Mouse (Mus musculus): ENCODE measurements around the gene Ntng1. TPM values are rescaled to one million over a fixed set of nuclear protein-coding genes. Genes with fewer than 3 reads are reported as not detected.

Ntng1 gene
- polyA plus RNA-seq, 1 experiment, result 0.09 TPM

- Histone ChIP-seq H3K36me3 (ENCODE audit: control insufficient read depth, insufficient read depth, low read length) (no peaks in the 10 kb centered on the region), H3K27me3 (ENCODE audit: control insufficient read depth, insufficient read depth, low read length) (no peaks in the 10 kb centered on the region), H3K4me1 (ENCODE audit: control insufficient read depth, insufficient read depth, insufficient read length, low read length) (no peaks in the 10 kb centered on the region), H3K4me3 (ENCODE audit: low read depth, low read length) (no peak overlapping the region), H3K27ac (ENCODE audit: insufficient read depth, low read depth, low read length) (no peak overlapping the region)
- 73% methylated on average over 5 of the region's 5 CpGs for WGBS
- no peak for TF ChIP-seq CTCF (IDR thresholded peaks at IDR 0.05; ENCODE audit: extremely low read depth, insufficient read length, insufficient replicate concordance, low read depth, low read length)
- TF ChIP-seq POLR2A (IDR thresholded peaks at IDR 0.05; ENCODE audit: low read depth, low read length), result no peak
Observed at GRCm38 (mm10) chr3:109914226-109914625, 229.6 kb downstream of the Ntng1 start.

- WGBS, result 8% methylated on average over 1 of the region's 1 CpGs
- TF ChIP-seq POLR2A (IDR thresholded peaks at IDR 0.05; ENCODE audit: low read depth, low read length) (no peak), CTCF (IDR thresholded peaks at IDR 0.05; ENCODE audit: extremely low read depth, insufficient read length, insufficient replicate concordance, low read depth, low read length) (no peak)
Observed at GRCm38 (mm10) chr3:109890600-109890999, 253.2 kb downstream of the Ntng1 start.

GRCm38 (mm10) chr3:109885672-109886071, 258.1 kb downstream of the Ntng1 start:
- H3K36me3 ChIP-seq (ENCODE audit: control insufficient read depth, insufficient read depth, low read length), result no peaks in the 10 kb centered on the region
- WGBS, result 37% methylated on average over 4 of the region's 4 CpGs
- TF ChIP-seq CTCF (IDR thresholded peaks at IDR 0.05; ENCODE audit: extremely low read depth, insufficient read length, insufficient replicate concordance, low read depth, low read length) (no peak), POLR2A (IDR thresholded peaks at IDR 0.05; ENCODE audit: low read depth, low read length) (no peak)

More at GRCm38 (mm10) chr3:109890600-109890999, 253.2 kb downstream of the Ntng1 start:
- H3K36me3 ChIP-seq (ENCODE audit: control insufficient read depth, insufficient read depth, low read length), result no peaks in the 10 kb centered on the region
- no peaks in the 10 kb centered on the region for H3K27me3 ChIP-seq (ENCODE audit: control insufficient read depth, insufficient read depth, low read length)
- no peak overlapping the region for H3K4me3 ChIP-seq (ENCODE audit: low read depth, low read length)
- no peak overlapping the region for H3K27ac ChIP-seq (ENCODE audit: insufficient read depth, low read depth, low read length)
- H3K4me1 ChIP-seq (ENCODE audit: control insufficient read depth, insufficient read depth, insufficient read length, low read length), result no peaks in the 10 kb centered on the region

GRCm38 (mm10) chr3:109879061-109879460, 264.8 kb downstream of the Ntng1 start:
- Histone ChIP-seq H3K27me3 (ENCODE audit: control insufficient read depth, insufficient read depth, low read length) (no peaks in the 10 kb centered on the region), H3K36me3 (ENCODE audit: control insufficient read depth, insufficient read depth, low read length) (no peaks in the 10 kb centered on the region), H3K27ac (ENCODE audit: insufficient read depth, low read depth, low read length) (no peak overlapping the region), H3K4me1 (ENCODE audit: control insufficient read depth, insufficient read depth, insufficient read length, low read length) (no peaks in the 10 kb centered on the region), H3K4me3 (ENCODE audit: low read depth, low read length) (no peak overlapping the region)
- no peak for TF ChIP-seq CTCF (IDR thresholded peaks at IDR 0.05; ENCODE audit: extremely low read depth, insufficient read length, insufficient replicate concordance, low read depth, low read length)
- TF ChIP-seq POLR2A (IDR thresholded peaks at IDR 0.05; ENCODE audit: low read depth, low read length), result no peak
- WGBS, result 66% methylated on average over 4 of the region's 4 CpGs

More at GRCm38 (mm10) chr3:109885672-109886071, 258.1 kb downstream of the Ntng1 start:
- no peaks in the 10 kb centered on the region for H3K4me1 ChIP-seq (ENCODE audit: control insufficient read depth, insufficient read depth, insufficient read length, low read length)
- H3K27me3 ChIP-seq (ENCODE audit: control insufficient read depth, insufficient read depth, low read length), result no peaks in the 10 kb centered on the region
- H3K4me3 ChIP-seq (ENCODE audit: low read depth, low read length), result no peak overlapping the region
- H3K27ac ChIP-seq (ENCODE audit: insufficient read depth, low read depth, low read length), result no peak overlapping the region

- no peak overlapping the region for H3K4me3 ChIP-seq (ENCODE audit: low read depth, low read length)
- H3K27me3 ChIP-seq (ENCODE audit: control insufficient read depth, insufficient read depth, low read length), result no peaks in the 10 kb centered on the region
- WGBS, result 87% methylated on average over 17 of the region's 17 CpGs
- no peaks in the 10 kb centered on the region for H3K36me3 ChIP-seq (ENCODE audit: control insufficient read depth, insufficient read depth, low read length)
- H3K4me1 ChIP-seq (ENCODE audit: control insufficient read depth, insufficient read depth, insufficient read length, low read length), result no peaks in the 10 kb centered on the region
- no peak for TF ChIP-seq CTCF (IDR thresholded peaks at IDR 0.05; ENCODE audit: extremely low read depth, insufficient read length, insufficient replicate concordance, low read depth, low read length)
- no peak for TF ChIP-seq POLR2A (IDR thresholded peaks at IDR 0.05; ENCODE audit: low read depth, low read length)
- no peak overlapping the region for H3K27ac ChIP-seq (ENCODE audit: insufficient read depth, low read depth, low read length)
Observed at GRCm38 (mm10) chr3:109871986-109872385, 271.8 kb downstream of the Ntng1 start.

GRCm38 (mm10) chr3:109858276-109858675, 285.5 kb downstream of the Ntng1 start:
- H3K27ac ChIP-seq (ENCODE audit: insufficient read depth, low read depth, low read length), result no peak overlapping the region
- H3K27me3 ChIP-seq (ENCODE audit: control insufficient read depth, insufficient read depth, low read length), result no peaks in the 10 kb centered on the region
- no peaks in the 10 kb centered on the region for H3K36me3 ChIP-seq (ENCODE audit: control insufficient read depth, insufficient read depth, low read length)
- H3K4me3 ChIP-seq (ENCODE audit: low read depth, low read length), result no peak overlapping the region
- WGBS, result 92% methylated on average over 1 of the region's 1 CpGs
- no peaks in the 10 kb centered on the region for H3K4me1 ChIP-seq (ENCODE audit: control insufficient read depth, insufficient read depth, insufficient read length, low read length)
- TF ChIP-seq POLR2A (IDR thresholded peaks at IDR 0.05; ENCODE audit: low read depth, low read length), result no peak
- no peak for TF ChIP-seq CTCF (IDR thresholded peaks at IDR 0.05; ENCODE audit: extremely low read depth, insufficient read length, insufficient replicate concordance, low read depth, low read length)

- Histone ChIP-seq H3K27ac (ENCODE audit: insufficient read depth, low read depth, low read length) (no peak overlapping the region), H3K4me3 (ENCODE audit: low read depth, low read length) (no peak overlapping the region), H3K36me3 (ENCODE audit: control insufficient read depth, insufficient read depth, low read length) (no peaks in the 10 kb centered on the region), H3K4me1 (ENCODE audit: control insufficient read depth, insufficient read depth, insufficient read length, low read length) (no peaks in the 10 kb centered on the region), H3K27me3 (ENCODE audit: control insufficient read depth, insufficient read depth, low read length) (no peaks in the 10 kb centered on the region)
- no peak for TF ChIP-seq POLR2A (IDR thresholded peaks at IDR 0.05; ENCODE audit: low read depth, low read length)
- no peak for TF ChIP-seq CTCF (IDR thresholded peaks at IDR 0.05; ENCODE audit: extremely low read depth, insufficient read length, insufficient replicate concordance, low read depth, low read length)
- WGBS, result 83% methylated on average over 9 of the region's 9 CpGs
Observed at GRCm38 (mm10) chr3:109854449-109855155, 289.2 kb downstream of the Ntng1 start.

Measured in small intestine, adult 2 months (tissue).